In genomic region chr2:65441110-65441509, GRCm38 (mm10) we compare ENCODE assay signal across 11 mouse cellular contexts.
DNase-seq lines count a peak whose midpoint lies in the region; ATAC-seq and TF ChIP-seq lines count a peak whose summit lies in the region.
"Had no signal": no experiment of that assay in that cellular context is flagged by ENCODE, and none has a peak within 500 bp of the region (broad histone marks: within the 10 kb centered on the region; RNA-seq: fewer than 3 reads in every experiment).

No protein-coding gene starts in this region.

- 55% methylated on average over 6 of the region's 6 CpGs for WGBS in hindbrain, postnatal 0 days
- 84% methylated on average over 6 of the region's 6 CpGs for whole genome bisulfite sequencing in forebrain, embryonic 11.5 days

- H3K27ac ChIP-seq in hindbrain, postnatal 0 days, result peak overlapping the region; percentile 45; the same call in 1 of the 2 replicates
- no peak overlapping the region for H3K27ac ChIP-seq in forebrain, embryonic 11.5 days (ENCODE audit: low read depth, low read length)
- H3K27ac ChIP-seq: liver, embryonic 15.5 days; neural tube, embryonic 13.5 days had no signal

- no peak overlapping the region for H3K4me3 ChIP-seq in hindbrain, postnatal 0 days (ENCODE audit: low read length)
- no peak overlapping the region for H3K4me3 ChIP-seq in forebrain, embryonic 11.5 days (ENCODE audit: low read depth, low read length)
- H3K4me3 ChIP-seq: liver, embryonic 15.5 days; neural tube, embryonic 13.5 days had no signal

- no peak overlapping the region for H3K9ac ChIP-seq in hindbrain, postnatal 0 days (replicated peaks; ENCODE audit: low read length)
- no peak overlapping the region for H3K9ac ChIP-seq in forebrain, embryonic 11.5 days (ENCODE audit: low read length)
- H3K9ac ChIP-seq: liver, embryonic 15.5 days; neural tube, embryonic 13.5 days had no signal

- no peak for TF ChIP-seq CTCF in hindbrain, postnatal 0 days (IDR thresholded peaks at IDR 0.05; ENCODE audit: low read depth)

- ATAC-seq in hindbrain, postnatal 0 days, result 0 out of 2 replicates have a peak, but pooled peaks have one; percentile 12
- ATAC-seq in forebrain, embryonic 11.5 days (replicated peaks; ENCODE audit: low FRiP score), result no peak

- H3K27me3 ChIP-seq in hindbrain, postnatal 0 days (ENCODE audit: insufficient read depth, low read length), result no peaks in the 10 kb centered on the region
- H3K27me3 ChIP-seq in forebrain, embryonic 11.5 days (ENCODE audit: control insufficient read depth, insufficient read depth, low read length), result no peaks in the 10 kb centered on the region
- H3K27me3 ChIP-seq: liver, embryonic 15.5 days; neural tube, embryonic 13.5 days had no signal

- H3K36me3 ChIP-seq in hindbrain, postnatal 0 days (ENCODE audit: insufficient read depth, low read length), result no peaks in the 10 kb centered on the region
- no peaks in the 10 kb centered on the region for H3K36me3 ChIP-seq in forebrain, embryonic 11.5 days (ENCODE audit: control insufficient read depth, insufficient read depth, low read length)
- H3K36me3 ChIP-seq: liver, embryonic 15.5 days; neural tube, embryonic 13.5 days had no signal

- 0 out of 2 replicates have a peak, but pooled peaks cover 3% of the 10 kb centered on the region for H3K4me1 ChIP-seq in hindbrain, postnatal 0 days (ENCODE audit: insufficient read depth, low read length)
- H3K4me1 ChIP-seq in forebrain, embryonic 11.5 days (replicated peaks; ENCODE audit: control insufficient read depth, insufficient read depth, low read length), result no peaks in the 10 kb centered on the region
- H3K4me1 ChIP-seq: liver, embryonic 15.5 days had no signal

- no peak overlapping the region for H3K4me2 ChIP-seq in hindbrain, postnatal 0 days (ENCODE audit: low read depth, low read length)
- no peak overlapping the region for H3K4me2 ChIP-seq in forebrain, embryonic 11.5 days (ENCODE audit: low read depth, low read length, severe bottlenecking)
- H3K4me2 ChIP-seq: liver, embryonic 15.5 days; neural tube, embryonic 13.5 days had no signal

- H3K9me3 ChIP-seq in hindbrain, postnatal 0 days (ENCODE audit: low read length), result no peaks in the 10 kb centered on the region
- no peaks in the 10 kb centered on the region for H3K9me3 ChIP-seq in forebrain, embryonic 11.5 days (ENCODE audit: control insufficient read depth, low read length)
- H3K9me3 ChIP-seq: liver, embryonic 15.5 days; neural tube, embryonic 13.5 days had no signal

- DNase-seq in frontal cortex, postnatal 10 days (ENCODE audit: low spot score in 2 of 2), result peak; percentile 13 to 14
- DNase-seq in frontal cortex, postnatal 36 days (ENCODE audit: low spot score in 2 of 2), result no peak
- peak; percentile 11 to 68 for DNase-seq in layer of hippocampus, adult 18-20 months (ENCODE audit: low spot score in 2 of 2)
- DNase-seq in layer of hippocampus, adult 9-10 months (ENCODE audit: low spot score), result no peak
- peak; percentile 33 for DNase-seq in Muller cell, postnatal 12 days (ENCODE audit: inconsistent ontology term)
- peak; percentile 7 for DNase-seq in hindbrain, postnatal 0 days (ENCODE audit: low spot score)
- DNase-seq in adipocyte (ENCODE audit: low spot score), result no peak
- no peak for DNase-seq in forebrain, embryonic 11.5 days (ENCODE audit: low spot score)
- DNase-seq: B cell, adult 2 months had no signal

Comparison
In these comparisons a context has a peak if more than half of its experiments do, and no peak if none do; other contexts are left out.
1. DNase-seq: peak in frontal cortex, postnatal 10 days (2 of 2), layer of hippocampus, adult 18-20 months (2 of 2), Muller cell, postnatal 12 days (single experiment) and hindbrain, postnatal 0 days (single experiment); none in frontal cortex, postnatal 36 days (0 of 2), layer of hippocampus, adult 9-10 months (single experiment), adipocyte (single experiment) and forebrain, embryonic 11.5 days (single experiment).